Mouse (Mus musculus) limb, embryonic 12.5 days (tissue): ENCODE measurements at regions not wholly inside any gene's neighbourhood (a gene's known extent, or its start where the extent isn't known, plus 50 kb on each side); places are given as distances from the start of the nearest gene placed in this dataset.
A peak's percentile ranks its signal among the peaks of the same experiment; 100 is the strongest.

ENCODE experiments used
- ATAC-seq: fragments of 200-750 bp; cut with Nextera tagmentation; 2 replicates; pipeline ENCODE4 v1.8.0; 2017; ENCODE audit warnings: low read depth, moderate TSS enrichment; ENCODE audit not compliant: insufficient number of reproducible peaks, insufficient read depth, low FRiP score, low TSS enrichment
- H3K27ac ChIP-seq: fragments of 300-500 bp; sonication (generic); 2 replicates; pipeline ENCODE4 v1.5.1; 2016; ENCODE audit warnings: mild to moderate bottlenecking, moderate library complexity
- H3K27me3 ChIP-seq: fragments of 300-500 bp; sonication (generic); 2 replicates; pipeline ENCODE4 v1.6.1; 2016; ENCODE audit warnings: mild to moderate bottlenecking, moderate library complexity
- H3K36me3 ChIP-seq: fragments of 300-500 bp; sonication (generic); 2 replicates; pipeline ENCODE4 v1.6.1; 2016; ENCODE audit warnings: mild to moderate bottlenecking, moderate library complexity
- H3K4me1 ChIP-seq: fragments of 300-500 bp; sonication (generic); replicated peaks from 2 replicates; pipeline ENCODE4 v1.6.1; 2016
- H3K4me2 ChIP-seq: fragments of 300-500 bp; sonication (generic); 2 replicates; pipeline ENCODE4 v1.6.1; 2016; ENCODE audit warnings: mild to moderate bottlenecking, moderate library complexity
- H3K4me3 ChIP-seq: fragments of 300-500 bp; sonication (generic); replicated peaks from 2 replicates; pipeline ENCODE4 v1.5.1; 2016; ENCODE audit warnings: mild to moderate bottlenecking
- H3K9ac ChIP-seq: fragments of 300-500 bp; sonication (generic); replicated peaks from 2 replicates; pipeline ENCODE4 v1.6.1; 2016; ENCODE audit warnings: mild to moderate bottlenecking, moderate library complexity
- H3K9me3 ChIP-seq: fragments of 300-500 bp; sonication (generic); 2 replicates; pipeline ENCODE4 v1.6.1; 2016; ENCODE audit warnings: mild to moderate bottlenecking, moderate library complexity
- WGBS: fragments of 180-500 bp; shearing (Covaris S2); methylation state at CpG from one replicate; pipeline ENCODE4 v1.1.7; 2016; 5-methylcytosine and 5-hydroxymethylcytosine counted together

DNA sequence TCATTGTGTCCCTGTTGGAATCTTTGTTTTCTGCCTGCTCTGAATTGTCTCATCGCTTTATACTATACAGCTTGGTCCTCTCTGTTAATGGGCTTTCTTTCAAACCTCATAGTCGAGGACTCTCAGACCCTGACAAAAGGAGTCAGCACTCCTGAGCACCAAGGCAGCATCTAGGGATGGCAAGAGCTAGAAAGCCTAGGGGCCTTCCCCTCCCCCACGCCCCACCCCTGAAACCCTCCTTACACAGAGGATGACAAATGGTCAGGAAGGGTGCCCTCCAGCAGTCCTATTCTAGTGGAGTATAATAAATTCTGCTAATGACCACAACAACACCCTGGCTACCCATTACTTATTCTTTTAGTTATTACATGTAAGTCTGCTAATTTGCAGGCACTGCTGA lies 74.4 kb downstream of the Tbx19 start:
- Histone ChIP-seq H3K36me3 (no peaks in the 10 kb centered on the region), H3K4me3 (no peak overlapping the region), H3K4me2 (no peak overlapping the region), H3K4me1 (no peaks in the 10 kb centered on the region), H3K27ac (no peak overlapping the region), H3K9me3 (no peaks in the 10 kb centered on the region), H3K9ac (no peak overlapping the region), H3K27me3 (no peaks in the 10 kb centered on the region)
- ATAC-seq, result no peak
- WGBS, result 66% methylated on average over 3 of the region's 3 CpGs

GRCm38 (mm10) chr1:165084753-165085152 lies 75.8 kb downstream of the Tbx19 start:
- Histone ChIP-seq H3K9ac (no peak overlapping the region), H3K27me3 (no peaks in the 10 kb centered on the region), H3K4me1 (no peaks in the 10 kb centered on the region), H3K36me3 (no peaks in the 10 kb centered on the region), H3K9me3 (no peaks in the 10 kb centered on the region), H3K4me3 (no peak overlapping the region), H3K27ac (no peak overlapping the region), H3K4me2 (no peak overlapping the region)
- WGBS, result 84% methylated on average over 9 of the region's 9 CpGs
- ATAC-seq, result no peak

- Histone ChIP-seq H3K9me3 (no peaks in the 10 kb centered on the region), H3K27ac (no peak overlapping the region), H3K4me2 (no peak overlapping the region), H3K4me3 (no peak overlapping the region), H3K9ac (no peak overlapping the region), H3K27me3 (no peaks in the 10 kb centered on the region), H3K36me3 (no peaks in the 10 kb centered on the region), H3K4me1 (no peaks in the 10 kb centered on the region)
- 88% methylated on average over 6 of the region's 6 CpGs for WGBS
- ATAC-seq, result no peak
These were observed 76.4 kb downstream of the Tbx19 start for GRCm38 (mm10) chr1:165084179-165084578.

DNA sequence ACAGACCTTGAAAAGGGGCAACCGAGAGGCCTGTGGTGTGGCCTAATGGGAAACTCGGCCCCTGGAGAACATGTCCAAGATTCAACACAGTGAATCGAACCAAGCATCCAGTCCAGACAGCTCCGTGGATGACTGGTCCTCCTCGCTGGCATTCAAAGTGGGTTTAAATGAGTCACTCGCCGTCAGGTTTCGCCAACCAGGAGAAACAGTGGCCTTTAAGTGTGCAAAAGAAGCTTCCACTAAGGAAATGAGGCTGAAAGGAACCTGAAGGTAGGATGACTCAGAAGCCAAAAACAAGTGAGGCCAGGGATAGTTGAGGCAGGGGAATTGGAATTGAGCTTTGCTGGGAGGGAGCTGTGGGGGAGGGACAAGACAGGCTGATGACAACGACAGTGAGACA lies 80.2 kb downstream of the Tbx19 start:
- H3K9me3 ChIP-seq, result no peaks in the 10 kb centered on the region
- H3K27me3 ChIP-seq, result no peaks in the 10 kb centered on the region
- no peak for ATAC-seq
- peaks cover 3% of the 10 kb centered on the region; the same call in 1 of the 2 replicates for H3K4me1 ChIP-seq
- no peak overlapping the region for H3K4me3 ChIP-seq
- no peak overlapping the region for H3K9ac ChIP-seq
- H3K36me3 ChIP-seq, result no peaks in the 10 kb centered on the region
- H3K4me2 ChIP-seq, result no peak overlapping the region
- WGBS, result 89% methylated on average over 9 of the region's 9 CpGs
- no peak overlapping the region for H3K27ac ChIP-seq

DNA sequence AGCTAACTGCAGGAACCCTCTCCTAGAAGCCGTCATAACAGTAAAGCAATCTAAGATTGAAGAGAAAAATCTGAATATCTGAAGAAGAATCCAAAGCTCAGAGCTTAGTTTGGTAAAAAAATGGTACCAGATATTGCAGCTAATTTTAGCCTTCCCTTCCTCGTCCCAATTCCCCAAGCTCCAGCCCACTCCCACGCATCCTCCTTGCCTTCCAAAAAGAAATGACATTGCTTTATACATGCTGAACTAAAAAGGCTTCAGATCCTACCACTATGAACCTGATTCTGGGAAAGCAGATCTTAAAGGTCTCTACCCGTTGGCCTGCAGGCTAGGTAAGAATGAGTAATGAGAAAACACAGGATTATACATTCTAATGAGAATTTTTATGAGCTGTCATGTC lies 83.3 kb downstream of the Tbx19 start:
- WGBS, result 82% methylated on average over 4 of the region's 4 CpGs
- ATAC-seq, result no peak
- Histone ChIP-seq H3K36me3 (no peaks in the 10 kb centered on the region), H3K9ac (no peak overlapping the region), H3K27me3 (no peaks in the 10 kb centered on the region), H3K4me3 (no peak overlapping the region), H3K4me1 (peaks cover 5% of the 10 kb centered on the region; the same call in 1 of the 2 replicates), H3K9me3 (no peaks in the 10 kb centered on the region), H3K27ac (no peak overlapping the region), H3K4me2 (no peak overlapping the region)

- peak; percentile 76; the same call in 1 of the 2 replicates for ATAC-seq
- Histone ChIP-seq H3K4me1 (peaks cover 5% of the 10 kb centered on the region; the same call in 1 of the 2 replicates), H3K27ac (no peak overlapping the region), H3K36me3 (no peaks in the 10 kb centered on the region), H3K27me3 (no peaks in the 10 kb centered on the region), H3K4me2 (no peak overlapping the region), H3K4me3 (no peak overlapping the region), H3K9me3 (no peaks in the 10 kb centered on the region), H3K9ac (no peak overlapping the region)
- 49% methylated on average over 5 of the region's 5 CpGs for WGBS
These were observed 85.1 kb downstream of the Tbx19 start for GRCm38 (mm10) chr1:165075301-165076082.

- Histone ChIP-seq H3K36me3 (no peaks in the 10 kb centered on the region), H3K9ac (no peak overlapping the region), H3K27ac (no peak overlapping the region), H3K9me3 (no peaks in the 10 kb centered on the region), H3K4me3 (no peak overlapping the region), H3K4me2 (no peak overlapping the region), H3K27me3 (no peaks in the 10 kb centered on the region), H3K4me1 (peaks cover 5% of the 10 kb centered on the region; the same call in 1 of the 2 replicates)
- no peak for ATAC-seq
- WGBS, result 84% methylated on average over 4 of the region's 4 CpGs
These were observed 88.6 kb downstream of the Tbx19 start for GRCm38 (mm10) chr1:165071831-165072491.

DNA sequence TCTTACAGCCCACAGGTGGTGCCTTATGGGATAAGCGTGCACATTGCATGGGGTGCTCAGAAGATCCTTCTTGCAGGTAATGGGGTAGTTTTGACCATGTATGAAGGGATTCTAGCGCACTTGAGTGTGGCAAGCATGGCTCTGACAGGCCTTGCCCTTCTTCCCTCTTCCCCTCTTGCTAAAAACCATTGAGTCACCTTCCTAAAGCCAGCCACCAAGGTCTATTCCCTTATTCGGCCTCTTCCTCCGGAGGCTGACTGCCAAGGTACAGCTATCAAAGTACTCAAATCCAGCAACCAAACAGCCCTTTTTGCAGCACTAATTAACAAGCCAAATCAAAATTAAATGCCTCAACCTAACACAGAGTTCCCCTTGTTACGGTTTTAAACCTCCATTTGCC lies 95.6 kb downstream of the Tbx19 start:
- Histone ChIP-seq H3K9ac (no peak overlapping the region), H3K4me2 (no peak overlapping the region), H3K9me3 (no peaks in the 10 kb centered on the region), H3K4me1 (no peaks in the 10 kb centered on the region), H3K36me3 (no peaks in the 10 kb centered on the region), H3K4me3 (no peak overlapping the region), H3K27ac (no peak overlapping the region), H3K27me3 (no peaks in the 10 kb centered on the region)
- 87% methylated on average over 5 of the region's 5 CpGs for WGBS
- ATAC-seq, result no peak

DNA sequence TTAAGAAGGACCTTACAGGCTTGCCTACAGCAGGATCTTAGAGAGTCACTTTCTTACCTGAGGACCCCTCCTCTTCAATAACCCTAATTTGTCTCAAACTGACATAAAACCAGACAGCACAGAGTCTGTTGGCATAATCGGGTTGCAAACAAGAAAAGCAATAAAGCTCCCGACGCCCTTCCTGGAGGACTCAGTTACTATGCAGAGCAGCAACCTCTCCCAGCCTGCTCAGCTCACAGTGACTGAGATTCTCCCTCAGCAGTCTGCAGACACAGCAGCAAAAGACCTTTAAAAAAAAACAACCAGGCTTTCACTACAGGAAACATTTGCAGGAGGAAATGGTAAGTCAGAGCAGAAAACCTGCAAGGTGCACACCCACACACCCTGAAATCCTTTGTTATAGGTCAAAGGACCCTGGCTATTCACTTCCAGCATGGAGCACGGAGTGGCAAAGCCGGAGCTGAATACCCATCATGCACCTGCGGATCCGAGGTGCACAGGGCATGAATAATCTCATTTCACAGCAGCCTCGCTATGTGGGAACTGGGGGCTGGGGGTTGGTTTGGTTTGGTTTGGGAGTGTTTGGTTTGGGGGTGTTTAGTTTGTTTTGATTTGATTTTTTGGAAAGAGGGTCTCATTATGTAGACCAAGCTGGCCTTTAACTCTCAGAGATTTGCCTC lies 97.6 kb downstream of the Tbx19 start:
- Histone ChIP-seq H3K4me1 (no peaks in the 10 kb centered on the region), H3K36me3 (no peaks in the 10 kb centered on the region), H3K27me3 (no peaks in the 10 kb centered on the region), H3K9ac (no peak overlapping the region), H3K27ac (no peak overlapping the region), H3K9me3 (no peaks in the 10 kb centered on the region), H3K4me3 (no peak overlapping the region), H3K4me2 (no peak overlapping the region)
- WGBS, result 70% methylated on average over 8 of the region's 8 CpGs
- no peak for ATAC-seq

DNA sequence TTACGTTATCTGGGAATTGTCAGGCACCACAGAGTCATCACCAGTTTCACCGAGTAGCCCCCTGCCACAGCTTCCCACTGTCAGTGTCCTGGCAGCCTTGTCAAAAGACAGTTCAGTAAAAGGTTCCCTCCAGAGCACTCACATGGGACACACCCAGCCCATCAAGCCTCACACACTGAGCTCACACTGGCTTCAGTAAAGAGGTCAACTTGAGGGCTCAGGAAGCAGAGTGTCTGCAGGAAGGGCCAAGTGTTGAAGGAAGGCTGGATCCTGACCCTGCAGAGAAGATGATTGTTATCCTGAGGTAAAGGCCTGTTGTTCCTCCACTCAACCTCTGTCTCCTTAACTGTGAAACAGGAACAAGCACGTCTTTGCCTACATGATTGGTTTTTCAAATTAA lies 99.2 kb downstream of the Tbx19 start:
- Histone ChIP-seq H3K36me3 (no peaks in the 10 kb centered on the region), H3K4me3 (no peak overlapping the region), H3K27me3 (no peaks in the 10 kb centered on the region), H3K27ac (no peak overlapping the region), H3K9me3 (no peaks in the 10 kb centered on the region), H3K9ac (no peak overlapping the region), H3K4me2 (no peak overlapping the region), H3K4me1 (no peaks in the 10 kb centered on the region)
- WGBS, result 76% methylated on average over 3 of the region's 3 CpGs
- no peak for ATAC-seq

- no peaks in the 10 kb centered on the region for H3K4me1 ChIP-seq
- no peaks in the 10 kb centered on the region for H3K36me3 ChIP-seq
- H3K9ac ChIP-seq, result no peak overlapping the region
- H3K27ac ChIP-seq, result no peak overlapping the region
- H3K4me2 ChIP-seq, result no peak overlapping the region
- H3K4me3 ChIP-seq, result no peak overlapping the region
- H3K9me3 ChIP-seq, result no peaks in the 10 kb centered on the region
- WGBS, result 87% methylated on average over 6 of the region's 6 CpGs
- no peak for ATAC-seq
- H3K27me3 ChIP-seq, result no peaks in the 10 kb centered on the region
These were observed 106.3 kb downstream of the Tbx19 start for GRCm38 (mm10) chr1:165054245-165054644.
